Mouse (Mus musculus) lung, adult 2 months (tissue): ENCODE data around the gene Efcab12. TPM values are rescaled to one million over a fixed set of nuclear protein-coding genes. Genes with fewer than 3 reads are reported as not detected.
A peak's percentile ranks its signal among the peaks of the same experiment; 100 is the strongest.

Experiments used
- DNase-seq: peaks from one replicate; pipeline ENCODE4 v3.0.0; 2022
- H3K4me1 ChIP-seq: fragments of 200-500 bp; 2 replicates; pipeline ENCODE4 v1.6.1; 2011; ENCODE audit warnings: low read length; ENCODE audit not compliant: control insufficient read depth, insufficient read depth
- H3K4me3 ChIP-seq: fragments of 200-500 bp; replicated peaks from 2 replicates; pipeline ENCODE3; 2011; ENCODE audit warnings: low read depth, mild to moderate bottlenecking, control low read depth, low read length; ENCODE audit errors: extremely low read depth
- CTCF ChIP-seq: fragments of 200-500 bp; IDR thresholded peaks from 2 replicates; pipeline ENCODE4 v1.5.1; 2011; ENCODE audit warnings: mild to moderate bottlenecking, low read length, control low read depth; ENCODE audit not compliant: insufficient read depth
- POLR2A ChIP-seq: fragments of 200-500 bp; IDR thresholded peaks from 2 replicates; pipeline ENCODE4 v1.6.1; 2011; ENCODE audit warnings: low read depth, mild to moderate bottlenecking, control low read depth, low read length, borderline replicate concordance; ENCODE audit errors: extremely low read depth
- WGBS: fragments of 180-500 bp; shearing (Covaris S2); methylation state at CpG from one replicate; pipeline ENCODE4 v1.1.7; 2018; 5-methylcytosine and 5-hydroxymethylcytosine counted together
- polyA plus RNA-seq: library from polyadenylated mRNA; depleted of rRNA; stranded (reverse); fragments of >200 nt; gene quantifications from 2 replicates; pipeline ENCODE4 v1.2.3, GENCODE M21; 2012

Gene Efcab12
- polyA plus RNA-seq, 1 experiment, result 2.0 TPM

- H3K4me1 ChIP-seq, result no peaks in the 10 kb centered on the region
- DNase-seq, result no peak
- TF ChIP-seq CTCF (no peak), POLR2A (no peak)
- H3K4me3 ChIP-seq, result no peak overlapping the region
- WGBS, result 38% methylated on average over 7 of the region's 7 CpGs
These were observed 21.9 kb upstream of the Efcab12 start for GRCm38 (mm10) chr6:115860027-115860556.

GRCm38 (mm10) chr6:115859258-115859657, 21.0 kb upstream of the Efcab12 start:
- DNase-seq, result no peak
- Histone ChIP-seq H3K4me3 (no peak overlapping the region), H3K4me1 (no peaks in the 10 kb centered on the region)
- TF ChIP-seq CTCF (no peak), POLR2A (no peak)
- WGBS, result 43% methylated on average over 4 of the region's 4 CpGs

GRCm38 (mm10) chr6:115856361-115856745, 18.1 kb upstream of the Efcab12 start:
- Histone ChIP-seq H3K4me3 (no peak overlapping the region), H3K4me1 (no peaks in the 10 kb centered on the region)
- no peak for TF ChIP-seq CTCF
- no peak for TF ChIP-seq POLR2A
- no peak for DNase-seq
- 63% methylated on average over 4 of the region's 4 CpGs for WGBS

- no peak for TF ChIP-seq CTCF
- TF ChIP-seq POLR2A, result no peak
- Histone ChIP-seq H3K4me1 (no peaks in the 10 kb centered on the region), H3K4me3 (no peak overlapping the region)
- 58% methylated on average over 3 of the region's 3 CpGs for WGBS
- no peak for DNase-seq
These were observed 17.6 kb upstream of the Efcab12 start for GRCm38 (mm10) chr6:115855733-115856360.

- 0 out of 2 replicates have a peak, but pooled peaks have one; percentile 10 for TF ChIP-seq CTCF
- TF ChIP-seq POLR2A, result no peak
- DNase-seq, result no peak
- no peak overlapping the region for H3K4me3 ChIP-seq
- 68% methylated on average over 2 of the region's 2 CpGs for WGBS
- no peaks in the 10 kb centered on the region for H3K4me1 ChIP-seq
These were observed 16.2 kb upstream of the Efcab12 start for GRCm38 (mm10) chr6:115854432-115854831.

GRCm38 (mm10) chr6:115853985-115854384, 15.8 kb upstream of the Efcab12 start:
- no peak overlapping the region for H3K4me3 ChIP-seq
- H3K4me1 ChIP-seq, result no peaks in the 10 kb centered on the region
- TF ChIP-seq POLR2A, result no peak
- no peak for TF ChIP-seq CTCF
- no peak for DNase-seq
- 43% methylated on average over 7 of the region's 7 CpGs for WGBS

GRCm38 (mm10) chr6:115853091-115853813, 15.0 kb upstream of the Efcab12 start, which contains the start of the genes Mbd4 and Ift122:
Gene Mbd4, minus strand, starts transcription at chr6:115853371.
Gene Ift122, plus strand, starts transcription at chr6:115853470.
- DNase-seq, result peak; percentile 94
- H3K4me1 ChIP-seq, result no peaks in the 10 kb centered on the region
- TF ChIP-seq CTCF (peak; percentile 44; the same call in 1 of the 2 replicates), POLR2A (peak; percentile 43; the same call in 1 of the 2 replicates)
- under 1% methylated on average over 50 of the region's 51 CpGs for WGBS
- peak within 1 kb of the TSS; percentile 74 for H3K4me3 ChIP-seq

- H3K4me3 ChIP-seq, result peak overlapping the region; percentile 74
- TF ChIP-seq CTCF (no peak), POLR2A (no peak)
- DNase-seq, result no peak
- 5% methylated on average over 20 of the region's 20 CpGs for WGBS
- no peaks in the 10 kb centered on the region for H3K4me1 ChIP-seq
These were observed 14.4 kb upstream of the Efcab12 start for GRCm38 (mm10) chr6:115852446-115853090.

- WGBS, result 86% methylated on average over 10 of the region's 10 CpGs
- Histone ChIP-seq H3K4me3 (no peak overlapping the region), H3K4me1 (no peaks in the 10 kb centered on the region)
- DNase-seq, result no peak
- TF ChIP-seq POLR2A, result no peak
- no peak for TF ChIP-seq CTCF
These were observed 10.5 kb upstream of the Efcab12 start for GRCm38 (mm10) chr6:115848598-115849304.
